ENCODE assay signal across 17 mouse cellular contexts in the genomic region with DNA sequence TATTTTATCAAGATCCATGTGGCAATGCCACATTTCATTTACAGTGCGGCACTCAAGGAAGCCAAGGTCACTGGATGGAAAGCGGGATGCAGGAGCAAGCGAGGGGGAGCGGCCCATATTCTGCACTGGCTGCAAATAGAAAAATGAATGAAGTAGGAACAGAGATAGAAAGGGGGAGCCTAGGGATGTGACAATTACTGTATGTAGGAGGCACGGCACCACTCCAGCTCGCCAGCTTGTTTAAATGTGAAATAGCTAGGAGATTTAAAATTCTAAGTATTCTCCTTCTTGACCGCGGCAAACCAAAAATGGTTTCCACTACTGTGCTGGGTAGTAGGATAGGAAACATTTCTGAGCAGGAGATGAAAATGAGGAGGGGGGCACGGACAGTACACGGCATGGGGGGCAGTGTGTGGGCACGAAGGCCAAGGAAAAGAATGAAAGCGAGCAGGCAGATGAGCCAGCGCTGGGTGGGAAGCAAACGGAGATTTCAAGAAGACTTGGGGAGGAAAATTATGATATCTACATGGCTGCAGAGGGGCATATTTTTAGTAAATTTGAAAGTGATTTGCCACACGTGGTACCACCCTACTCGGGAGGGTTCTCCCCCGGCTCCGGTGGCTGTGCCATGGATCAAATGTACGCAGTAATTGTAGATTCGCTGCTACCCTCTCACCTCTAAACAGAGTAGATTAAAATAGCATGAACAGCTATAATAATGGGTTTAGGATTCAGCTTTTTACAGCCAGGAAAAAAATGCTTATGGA.
A peak's percentile ranks its signal among the peaks of the same experiment; 100 is the strongest.
DNase-seq lines count a peak whose midpoint lies in the region; TF ChIP-seq lines count a peak whose summit lies in the region.
"Had no signal": no experiment of that assay in that cellular context is flagged by ENCODE, and none has a peak within 500 bp of the region (broad histone marks: within the 10 kb centered on the region; RNA-seq: fewer than 3 reads in every experiment).

No protein-coding gene starts in this region.

- peak overlapping the region; percentile 81 for H3K27ac ChIP-seq in left cerebral cortex, adult 2 months
- H3K27ac ChIP-seq: embryonic facial prominence, embryonic 10.5 days; limb, embryonic 10.5 days; liver, embryonic 12.5 days; lung, embryonic 15.5 days; stomach, embryonic 15.5 days had no signal

- peak; percentile 63 to 75 for DNase-seq in layer of hippocampus, adult 18-20 months (ENCODE audit: low spot score in 2 of 2)
- no peak for DNase-seq in layer of hippocampus, postnatal 10 days (ENCODE audit: low spot score in 2 of 2)
- peak; percentile 47 to 75 for DNase-seq in frontal cortex, postnatal 36 days (ENCODE audit: low spot score in 2 of 2)
- peak in 1 of 2 experiments; percentile 55 for DNase-seq in left cerebral cortex, adult 2 months (ENCODE audit: extremely low spot score in 1 of 2, low spot score in 2 of 2)
- DNase-seq in right cerebral cortex, postnatal 14 days, result peak; percentile 38
- no peak for DNase-seq in adrenal gland, postnatal 25 days
- DNase-seq in kidney, postnatal 36 days, result no peak
- DNase-seq: adrenal gland, postnatal 14 days; cerebellum, postnatal 14 days; kidney, adult 18-20 months; kidney, postnatal 25 days had no signal

- intact Hi-C loops in left cerebral cortex, adult 2 months (cut with DNase I), result loop anchor here (2.0 kb wide), 1 partner anchor 33 kb away; no protein-coding TSS in a partner anchor

- no peak overlapping the region for H3K4me3 ChIP-seq in left cerebral cortex, adult 2 months
- H3K4me3 ChIP-seq: embryonic facial prominence, embryonic 10.5 days; erythroblast, embryonic 14.5 days; limb, embryonic 10.5 days; liver, embryonic 12.5 days; lung, embryonic 15.5 days; stomach, embryonic 15.5 days had no signal

- TF ChIP-seq CTCF in left cerebral cortex, adult 2 months (IDR thresholded peaks at IDR 0.05), result no peak

Comparison
In these comparisons a context has a peak if more than half of its experiments do, and no peak if none do; other contexts are left out.
1. DNase-seq: peak in layer of hippocampus, adult 18-20 months (2 of 2), frontal cortex, postnatal 36 days (2 of 2) and right cerebral cortex, postnatal 14 days (single experiment); none in layer of hippocampus, postnatal 10 days (0 of 2), adrenal gland, postnatal 25 days (single experiment) and kidney, postnatal 36 days (0 of 2).